Mouse (Mus musculus) right cerebral cortex, postnatal 4 days (tissue): Measurements from ENCODE around the gene Lhx1.
A peak's percentile ranks its signal among the peaks of the same experiment; 100 is the strongest.

Source experiments
- DNase-seq: peaks from one replicate; pipeline ENCODE4 v3.0.0-alpha.2; 2022

Gene Lhx1

GRCm38 (mm10) chr11:84525421-84526274, at the start of gene Lhx1:
Lhx1 (minus strand) TSS chr11:84525535.
- peak; percentile 25 for DNase-seq

GRCm38 (mm10) chr11:84574834-84575233, 49.5 kb upstream of the Lhx1 start:
- no peak for DNase-seq

GRCm38 (mm10) chr11:84573637-84574036, 48.3 kb upstream of the Lhx1 start:
- no peak for DNase-seq

GRCm38 (mm10) chr11:84570812-84571211, 45.5 kb upstream of the Lhx1 start:
- DNase-seq: no peak

- DNase-seq: no peak
Measured at GRCm38 (mm10) chr11:84570392-84570791, 45.1 kb upstream of the Lhx1 start.

- DNase-seq: no peak
Measured at GRCm38 (mm10) chr11:84569052-84569751, 43.9 kb upstream of the Lhx1 start.

DNA sequence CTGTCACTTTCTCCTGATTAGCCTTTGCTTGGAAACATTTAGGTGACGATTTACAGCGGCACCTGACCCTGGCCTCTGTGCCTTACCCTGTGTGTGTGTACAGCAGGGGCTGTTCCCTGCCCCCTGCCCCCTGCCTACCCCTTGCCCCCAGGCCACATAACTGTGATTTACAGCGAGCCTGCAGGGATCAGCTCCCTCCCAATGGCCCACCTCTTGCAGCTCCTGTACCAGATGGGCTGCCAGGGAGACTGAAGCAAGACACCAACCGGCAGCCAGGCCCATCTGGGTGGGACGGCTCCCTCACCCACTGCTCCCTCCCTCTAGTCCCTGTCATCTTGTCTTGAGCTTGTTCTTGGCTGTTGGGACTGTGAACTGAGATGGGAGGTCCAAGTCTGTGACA, 43.1 kb upstream of the Lhx1 start:
- DNase-seq: no peak

DNA sequence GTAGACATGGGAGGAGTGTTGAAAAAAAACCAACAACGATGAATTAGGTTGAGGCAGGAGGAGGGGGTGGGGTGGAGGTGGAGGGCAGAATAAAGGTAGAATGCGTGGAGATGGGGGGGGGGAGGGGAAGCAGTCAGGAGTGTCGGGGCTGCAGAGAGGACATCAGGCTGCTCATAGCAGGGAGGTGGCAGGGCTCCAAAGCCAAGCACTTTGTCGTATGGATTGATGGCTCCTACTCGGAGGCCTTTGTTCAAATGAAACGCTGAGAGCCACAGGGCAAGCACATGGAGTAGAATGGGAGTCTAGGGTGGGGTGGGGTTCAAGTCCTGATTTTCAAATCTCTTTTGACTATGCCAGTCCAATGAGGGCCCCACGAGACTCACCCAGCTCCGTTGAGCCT, 41.4 kb upstream of the Lhx1 start:
- no peak for DNase-seq

DNA sequence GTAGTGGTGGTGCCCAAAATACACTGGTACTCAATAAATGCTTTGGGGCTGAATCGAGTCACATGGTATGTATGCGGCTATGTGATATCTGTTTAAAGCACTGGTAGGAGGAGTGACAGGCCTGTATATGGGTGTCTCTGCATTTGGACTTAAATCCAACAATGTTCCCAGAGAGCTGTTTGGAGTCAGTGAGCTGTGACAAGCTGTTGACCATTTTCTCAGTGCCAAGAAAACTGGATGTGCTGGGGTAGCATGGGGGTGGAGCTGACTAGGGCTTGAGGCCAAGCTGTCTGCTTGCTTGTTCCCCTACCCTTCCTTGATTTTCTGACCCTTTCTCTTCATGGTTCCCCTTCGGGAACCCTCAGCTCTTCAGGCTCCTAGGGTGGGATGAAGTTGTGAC, 39.9 kb upstream of the Lhx1 start:
- DNase-seq: no peak

DNA sequence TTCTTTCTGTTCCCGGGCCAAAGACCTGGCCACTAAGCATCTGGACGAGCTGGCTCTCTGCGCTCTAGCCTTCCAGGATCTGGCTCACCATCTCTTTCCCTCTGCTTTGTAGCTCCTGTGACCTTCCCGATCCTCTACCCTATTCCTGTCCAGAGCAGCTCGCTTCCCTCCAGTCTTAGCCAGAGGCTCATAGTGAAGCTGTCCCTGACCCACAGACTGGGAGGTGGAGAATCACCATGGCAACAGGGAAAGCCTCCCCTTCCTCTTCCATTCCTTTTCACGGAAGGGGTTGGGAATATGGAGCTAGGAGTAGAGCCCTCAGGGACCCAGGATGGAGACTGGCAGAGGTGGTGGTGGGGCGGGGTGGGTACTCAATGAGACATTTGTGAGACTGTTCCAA, 38.0 kb upstream of the Lhx1 start:
- DNase-seq: no peak

- DNase-seq: no peak
Measured at GRCm38 (mm10) chr11:84562758-84563347, 37.5 kb upstream of the Lhx1 start.

DNA sequence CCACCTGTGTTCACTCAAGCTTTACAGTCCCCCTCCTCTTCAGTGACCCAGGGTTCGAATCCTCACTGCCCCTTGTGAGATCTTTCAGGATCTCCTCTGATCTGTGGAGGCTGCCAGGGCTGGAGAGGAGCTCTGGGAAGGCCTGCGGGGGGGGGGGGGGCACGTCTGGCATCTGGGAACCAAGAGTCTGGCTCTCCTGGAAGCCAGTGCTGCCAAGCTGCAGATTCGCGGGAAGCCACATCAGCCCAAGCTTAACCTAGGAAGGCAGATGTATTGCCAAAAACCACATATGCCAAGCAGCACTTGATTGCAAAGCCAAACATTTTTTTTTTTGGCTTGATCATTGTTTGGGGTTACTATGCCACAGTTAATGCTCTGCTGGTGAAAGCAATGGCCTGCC, 36.2 kb upstream of the Lhx1 start:
- DNase-seq: no peak

DNA sequence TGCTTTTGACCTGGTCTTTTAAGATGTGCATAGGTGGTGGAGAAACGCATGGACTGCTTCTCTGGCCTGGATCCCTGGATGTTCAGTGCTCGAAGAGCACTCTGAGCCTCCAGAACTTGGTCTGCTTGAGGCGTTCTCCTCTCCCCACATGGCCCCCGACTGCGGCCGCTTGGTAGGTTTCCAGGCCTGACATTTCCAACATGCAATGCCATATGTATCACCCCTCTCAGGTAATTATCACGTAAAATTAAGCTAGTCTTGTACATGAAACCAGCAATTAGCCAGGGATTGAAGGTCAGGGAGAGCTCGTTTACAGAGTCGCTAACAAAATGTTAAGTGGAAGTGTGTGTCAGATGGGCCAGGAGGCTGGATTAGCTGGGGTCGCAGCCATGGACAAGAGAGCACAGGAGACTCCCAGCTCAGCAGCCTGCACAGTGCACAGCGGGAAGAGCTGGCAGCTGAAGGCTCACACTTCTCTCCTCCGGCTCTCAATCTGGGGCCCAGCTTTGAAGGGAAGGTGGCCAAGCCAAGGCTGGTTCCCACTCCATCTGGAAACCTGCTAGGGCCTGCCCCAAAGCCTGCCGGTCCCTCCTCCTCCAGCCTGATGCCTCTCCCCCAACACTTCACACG, 28.6 kb upstream of the Lhx1 start:
- DNase-seq: no peak

DNA sequence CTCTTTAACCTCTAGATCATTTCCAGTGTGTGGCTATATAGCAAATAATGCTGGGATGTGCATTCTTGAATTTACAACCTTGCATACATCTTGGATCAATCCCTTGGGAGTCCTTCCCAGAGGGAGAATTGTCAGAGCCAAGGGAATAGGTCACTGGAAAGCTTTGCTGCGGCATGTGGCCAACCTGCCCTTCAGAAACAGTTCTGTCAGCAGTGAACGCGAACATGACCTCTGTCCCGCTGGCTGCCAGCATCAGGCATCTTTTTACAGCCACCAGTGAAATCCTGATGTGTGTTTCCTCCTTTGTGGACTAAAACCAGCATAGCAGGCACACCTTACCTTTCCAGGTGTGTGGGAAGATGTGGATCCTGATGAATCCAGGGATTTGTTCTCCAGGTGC, 26.0 kb upstream of the Lhx1 start:
- DNase-seq: no peak

DNA sequence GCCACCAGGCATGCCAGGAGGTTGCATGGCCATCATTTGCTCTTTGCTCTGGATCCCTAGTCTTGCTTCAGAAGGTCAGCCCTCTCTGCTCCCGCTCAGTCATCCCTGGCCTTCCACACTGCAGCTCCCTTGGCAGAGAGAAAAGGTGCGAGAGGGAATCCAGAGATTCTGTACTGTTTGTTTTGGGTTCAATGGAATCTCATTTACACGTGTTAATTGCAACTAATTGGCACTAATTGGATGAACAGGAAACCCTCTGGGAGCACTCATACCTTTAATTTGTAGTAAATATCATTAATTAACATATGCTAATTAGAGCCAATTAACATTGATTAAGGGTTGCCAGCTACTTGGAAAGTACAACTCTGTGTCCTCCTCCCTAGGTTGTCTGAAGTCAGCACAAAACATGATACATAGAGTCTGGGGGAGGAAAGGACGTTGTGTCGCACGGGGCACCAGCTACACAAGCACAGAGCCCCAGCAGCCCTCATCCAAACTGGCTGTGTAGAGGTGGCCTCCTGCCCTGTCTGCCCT, 24.0 kb upstream of the Lhx1 start:
- DNase-seq: no peak

GRCm38 (mm10) chr11:84548293-84548692, 23.0 kb upstream of the Lhx1 start:
- no peak for DNase-seq

- DNase-seq: no peak
Measured at GRCm38 (mm10) chr11:84539981-84540380, 14.6 kb upstream of the Lhx1 start.

- no peak for DNase-seq
Measured at GRCm38 (mm10) chr11:84529797-84530703, 4.7 kb upstream of the Lhx1 start.

- no peak for DNase-seq
Measured at GRCm38 (mm10) chr11:84529143-84529755, 3.9 kb upstream of the Lhx1 start.

DNA sequence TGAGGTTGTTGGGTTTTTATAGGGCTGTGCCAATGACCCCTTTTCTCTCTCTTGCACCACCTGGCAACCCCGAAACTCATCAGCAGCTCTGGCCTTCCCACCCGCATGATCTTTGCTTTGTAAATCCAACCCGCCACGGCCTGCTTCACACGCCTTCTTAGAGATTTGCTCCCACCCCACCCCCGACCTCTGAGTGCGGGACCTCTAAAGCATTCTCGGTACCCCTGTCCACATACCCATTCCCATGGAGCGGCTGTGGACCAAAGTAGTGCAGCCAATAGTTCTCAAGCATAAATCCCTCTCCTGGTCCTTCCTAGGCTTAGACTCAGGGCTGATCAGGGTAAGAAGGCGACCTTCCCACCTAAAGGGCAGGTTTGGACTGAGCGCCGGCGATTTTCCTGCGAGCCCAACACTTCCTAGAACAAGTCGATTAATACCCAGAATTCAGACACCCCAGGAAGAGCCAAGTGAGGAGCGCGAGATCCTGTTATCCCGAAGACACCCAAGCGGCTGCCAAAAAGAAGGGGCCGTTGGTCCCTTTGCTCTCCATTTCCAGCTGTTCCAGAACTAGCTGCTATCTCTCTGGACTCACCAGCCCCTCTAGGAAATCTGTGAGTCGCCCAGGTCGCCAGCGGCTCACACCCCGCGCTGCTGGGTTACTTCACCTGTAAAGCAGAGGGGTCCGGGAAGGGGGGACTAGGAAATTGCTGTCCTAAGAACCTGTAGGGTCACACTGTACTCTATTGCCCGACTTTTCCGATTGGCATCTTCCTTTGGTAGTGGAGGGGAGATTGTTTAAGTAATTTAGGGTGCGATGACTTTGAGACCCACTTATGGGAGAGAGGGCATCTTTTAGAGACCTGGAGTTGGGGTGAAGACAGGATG, 1.9 kb upstream of the Lhx1 start:
- no peak for DNase-seq

- DNase-seq: no peak
Measured at GRCm38 (mm10) chr11:84526451-84526850, 1.1 kb upstream of the Lhx1 start.
